Mouse (Mus musculus) gastrocnemius, adult 8-10 months (tissue): ENCODE data around the gene Chd1l. TPM values are rescaled to one million over a fixed set of nuclear protein-coding genes. Genes with fewer than 3 reads are reported as not detected.
A peak's percentile ranks its signal among the peaks of the same experiment; 100 is the strongest.

Experiments used
- DNase-seq, 2 experiments: peaks; one replicate each; pipeline ENCODE4 v3.0.0; 2022; ENCODE audit warnings: low spot score in 2 of 2
- total RNA-seq, 4 experiments: library from RNA; stranded (reverse); gene quantifications; 2 replicates each; pipeline ENCODE4 v1.2.4; 2022

Gene Chd1l
- 10 to 100 TPM in 3 of 4 experiments, 1 to 10 TPM in 1; 9.4 to 11.6 (median 11.1) TPM for total RNA-seq

GRCm38 (mm10) chr3:97609845-97610410 lies at the start of gene Chd1l:
TSS of gene Chd1l (minus strand) at chr3:97610203.
- DNase-seq = peak; percentile 82 to 86

- DNase-seq = no peak
These were observed 49.7 kb upstream of the Chd1l start for GRCm38 (mm10) chr3:97659746-97660145.

GRCm38 (mm10) chr3:97658426-97659193 lies 48.6 kb upstream of the Chd1l start:
- peak in 1 of 2 experiments; percentile 77 for DNase-seq

GRCm38 (mm10) chr3:97657655-97658411 lies 47.8 kb upstream of the Chd1l start, which contains the start of gene Prkab2:
TSS of gene Prkab2 (plus strand) at chr3:97658193.
- DNase-seq = peak; percentile 99

- no peak for DNase-seq
These were observed 44.9 kb upstream of the Chd1l start for GRCm38 (mm10) chr3:97654901-97655300.

GRCm38 (mm10) chr3:97653781-97654180 lies 43.8 kb upstream of the Chd1l start:
- no peak for DNase-seq

- DNase-seq = no peak
These were observed 41.6 kb upstream of the Chd1l start for GRCm38 (mm10) chr3:97651604-97652003.

- DNase-seq = no peak
These were observed 39.5 kb upstream of the Chd1l start for GRCm38 (mm10) chr3:97649469-97649868.

- no peak for DNase-seq
These were observed 39.0 kb upstream of the Chd1l start for GRCm38 (mm10) chr3:97649022-97649421.

GRCm38 (mm10) chr3:97648518-97648917 lies 38.5 kb upstream of the Chd1l start:
- DNase-seq = no peak

- no peak for DNase-seq
These were observed 32.0 kb upstream of the Chd1l start for GRCm38 (mm10) chr3:97642001-97642400.

GRCm38 (mm10) chr3:97641396-97641795 lies 31.4 kb upstream of the Chd1l start:
- DNase-seq = no peak

- peak in 1 of 2 experiments; percentile 67 for DNase-seq
These were observed 24.3 kb upstream of the Chd1l start for GRCm38 (mm10) chr3:97634288-97634761.

- DNase-seq = no peak
These were observed 23.5 kb upstream of the Chd1l start for GRCm38 (mm10) chr3:97633456-97633855.

- no peak for DNase-seq
These were observed 21.4 kb upstream of the Chd1l start for GRCm38 (mm10) chr3:97631258-97631860.

GRCm38 (mm10) chr3:97630746-97631145 lies 20.7 kb upstream of the Chd1l start:
- no peak for DNase-seq

GRCm38 (mm10) chr3:97629941-97630340 lies 19.9 kb upstream of the Chd1l start:
- DNase-seq = no peak

- peak; percentile 59 to 65 for DNase-seq
These were observed 18.5 kb upstream of the Chd1l start, which contains the start of gene Fmo5 for GRCm38 (mm10) chr3:97628391-97629001. TSS of gene Fmo5 (plus strand) at chr3:97628804.

GRCm38 (mm10) chr3:97627893-97628292 lies 17.9 kb upstream of the Chd1l start:
- no peak for DNase-seq

GRCm38 (mm10) chr3:97624611-97625010 lies 14.6 kb upstream of the Chd1l start:
- no peak for DNase-seq

- DNase-seq = no peak
These were observed 10.7 kb upstream of the Chd1l start for GRCm38 (mm10) chr3:97620657-97621056.
